Mouse (Mus musculus) forebrain, embryonic 14.5 days (tissue): ENCODE results near the gene Capn11. TPM values are rescaled to one million over a fixed set of nuclear protein-coding genes. Genes with fewer than 3 reads are reported as not detected.

Source experiments
- ATAC-seq: fragments of 200-750 bp; cut with Nextera tagmentation; 2 replicates; pipeline ENCODE4 v1.8.0; 2017; ENCODE audit warnings: mild to moderate bottlenecking, moderate library complexity
- DNase-seq: peaks from one replicate; pipeline ENCODE4 v3.0.0-alpha.2; 2015; ENCODE audit warnings: low spot score
- H3K27ac ChIP-seq: fragments of 300-500 bp; sonication (generic); 2 replicates; pipeline ENCODE4 v1.5.1; 2014; ENCODE audit warnings: low read depth, mild to moderate bottlenecking, control low read depth, low read length, moderate library complexity
- H3K27me3 ChIP-seq: fragments of 300-500 bp; sonication (generic); replicated peaks from 2 replicates; pipeline ENCODE4 v1.6.1; 2014; ENCODE audit warnings: low read length, control low read depth, mixed read lengths; ENCODE audit not compliant: control insufficient read depth, insufficient read depth
- H3K36me3 ChIP-seq: fragments of 300-500 bp; sonication (generic); 2 replicates; pipeline ENCODE4 v1.6.1; 2014; ENCODE audit warnings: low read length, control low read depth; ENCODE audit not compliant: control insufficient read depth, insufficient read depth
- H3K4me1 ChIP-seq: fragments of 300-500 bp; sonication (generic); 2 replicates; pipeline ENCODE4 v1.6.1; 2014; ENCODE audit warnings: antibody characterized with exemption, low read length, control low read depth; ENCODE audit not compliant: control insufficient read depth, insufficient read depth
- H3K4me2 ChIP-seq: fragments of 300-500 bp; sonication (generic); 2 replicates; pipeline ENCODE4 v1.6.1; 2014; ENCODE audit warnings: mild to moderate bottlenecking, control low read depth, low read length
- H3K4me3 ChIP-seq: fragments of 300-500 bp; sonication (generic); 2 replicates; pipeline ENCODE4 v1.5.1; 2014; ENCODE audit warnings: low read depth, low read length, control low read depth
- H3K9ac ChIP-seq: fragments of 300-500 bp; sonication (generic); 2 replicates; pipeline ENCODE4 v1.6.1; 2014; ENCODE audit warnings: mild to moderate bottlenecking, low read length, control low read depth, moderate library complexity
- H3K9me3 ChIP-seq: fragments of 300-500 bp; sonication (generic); replicated peaks from 2 replicates; pipeline ENCODE4 v1.6.1; 2016; ENCODE audit warnings: low read length, control low read depth, mixed read lengths; ENCODE audit not compliant: control insufficient read depth
- WGBS: fragments of 180-500 bp; shearing (Covaris S2); extraction: QIAGEN DNeasy Blood & Tissue Kit; methylation state at CpG from one replicate; pipeline ENCODE4 v1.1.7; 2014; 5-methylcytosine and 5-hydroxymethylcytosine counted together
- polyA plus RNA-seq: library from polyadenylated mRNA; unstranded; fragments of >200 nt; fragmentation: Nextera tagmentation; extraction: Ambion mirVana; gene quantifications from 2 replicates; pipeline ENCODE4 v1.2.1, GENCODE M21; 2014

Gene Capn11
- polyA plus RNA-seq, 1 experiment from 2014 or later = 0.61 TPM

GRCm38 (mm10) chr17:45671821-45672220 lies 12.7 kb upstream of the Capn11 start:
- no peak overlapping the region for H3K4me2 ChIP-seq
- ATAC-seq (no peak), DNase-seq (no peak)
- H3K9ac ChIP-seq = no peak overlapping the region
- no peaks in the 10 kb centered on the region for H3K27me3 ChIP-seq
- no peaks in the 10 kb centered on the region for H3K9me3 ChIP-seq
- 97% methylated on average over 1 of the region's 1 CpGs for WGBS
- peaks cover 93% of the 10 kb centered on the region for H3K36me3 ChIP-seq
- H3K4me1 ChIP-seq = no peaks in the 10 kb centered on the region
- H3K4me3 ChIP-seq = no peak overlapping the region
- no peak overlapping the region for H3K27ac ChIP-seq

- WGBS = 88% methylated on average over 10 of the region's 10 CpGs
- no peaks in the 10 kb centered on the region for H3K9me3 ChIP-seq
- no peaks in the 10 kb centered on the region for H3K27me3 ChIP-seq
- no peak overlapping the region for H3K9ac ChIP-seq
- no peak overlapping the region for H3K27ac ChIP-seq
- H3K4me2 ChIP-seq = no peak overlapping the region
- no peak overlapping the region for H3K4me3 ChIP-seq
- DNase-seq (no peak), ATAC-seq (no peak)
- peaks cover 94% of the 10 kb centered on the region for H3K36me3 ChIP-seq
- no peaks in the 10 kb centered on the region for H3K4me1 ChIP-seq
Measured at GRCm38 (mm10) chr17:45667986-45668385, 8.9 kb upstream of the Capn11 start.

DNA sequence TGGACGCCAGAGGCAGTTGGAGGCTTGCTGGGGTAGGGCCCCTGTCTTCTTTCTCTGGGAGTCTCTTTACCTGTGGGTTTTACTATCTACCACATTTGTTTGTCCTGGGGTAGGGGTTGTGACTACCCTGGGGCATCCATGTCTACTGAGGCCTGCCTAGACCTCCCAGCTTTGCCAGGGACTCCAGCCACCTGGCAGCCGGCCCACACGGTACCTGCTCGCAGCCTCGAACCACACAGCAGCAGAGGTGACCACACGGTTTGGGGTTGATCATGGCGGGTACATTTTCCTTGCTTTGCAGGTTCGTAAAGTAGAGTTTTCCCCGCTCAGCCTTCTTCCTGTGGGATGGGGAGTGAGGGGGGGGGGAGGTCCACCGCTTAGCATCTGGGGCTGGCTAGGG lies 8.4 kb upstream of the Capn11 start:
- Histone ChIP-seq H3K27me3 (no peaks in the 10 kb centered on the region), H3K9ac (no peak overlapping the region), H3K27ac (no peak overlapping the region), H3K4me3 (no peak overlapping the region), H3K9me3 (no peaks in the 10 kb centered on the region), H3K4me2 (no peak overlapping the region), H3K4me1 (no peaks in the 10 kb centered on the region), H3K36me3 (peaks cover 94% of the 10 kb centered on the region)
- WGBS = 91% methylated on average over 10 of the region's 10 CpGs
- no peak for DNase-seq
- ATAC-seq = no peak

GRCm38 (mm10) chr17:45666091-45666490 lies 7.0 kb upstream of the Capn11 start:
- WGBS = 83% methylated on average over 11 of the region's 11 CpGs
- Histone ChIP-seq H3K9ac (no peak overlapping the region), H3K4me2 (no peak overlapping the region), H3K27me3 (no peaks in the 10 kb centered on the region), H3K36me3 (peaks cover 94% of the 10 kb centered on the region), H3K27ac (no peak overlapping the region), H3K4me3 (no peak overlapping the region), H3K9me3 (no peaks in the 10 kb centered on the region), H3K4me1 (no peaks in the 10 kb centered on the region)
- ATAC-seq (no peak), DNase-seq (no peak)

- ATAC-seq (no peak), DNase-seq (no peak)
- Histone ChIP-seq H3K9me3 (no peaks in the 10 kb centered on the region), H3K4me3 (no peak overlapping the region), H3K9ac (no peak overlapping the region), H3K36me3 (peaks cover 94% of the 10 kb centered on the region), H3K27me3 (no peaks in the 10 kb centered on the region), H3K4me2 (no peak overlapping the region), H3K27ac (no peak overlapping the region), H3K4me1 (no peaks in the 10 kb centered on the region)
- 93% methylated on average over 13 of the region's 13 CpGs for WGBS
Measured at GRCm38 (mm10) chr17:45664608-45665007, 5.5 kb upstream of the Capn11 start.

- DNase-seq (peak; percentile 82), ATAC-seq (peak; percentile 83)
- H3K9ac ChIP-seq = 0 out of 2 replicates have a peak overlapping the region, but pooled peaks have one; percentile 22
- H3K36me3 ChIP-seq = peaks cover 83% of the 10 kb centered on the region
- 25% methylated on average over 27 of the region's 27 CpGs for WGBS
- H3K9me3 ChIP-seq = no peaks in the 10 kb centered on the region
- H3K4me1 ChIP-seq = no peaks in the 10 kb centered on the region
- peak overlapping the region; percentile 26 for H3K4me2 ChIP-seq
- no peak overlapping the region for H3K27ac ChIP-seq
- H3K4me3 ChIP-seq = no peak overlapping the region
- no peaks in the 10 kb centered on the region for H3K27me3 ChIP-seq
Measured at GRCm38 (mm10) chr17:45663106-45663919, 4.2 kb upstream of the Capn11 start.

GRCm38 (mm10) chr17:45655820-45656219 lies 3.3 kb downstream of the Capn11 start:
- WGBS = 20% methylated on average over 6 of the region's 6 CpGs
- no peaks in the 10 kb centered on the region for H3K27me3 ChIP-seq
- ATAC-seq (no peak), DNase-seq (peak; percentile 24)
- no peak overlapping the region for H3K9ac ChIP-seq
- H3K4me3 ChIP-seq = no peak overlapping the region
- no peak overlapping the region for H3K4me2 ChIP-seq
- H3K4me1 ChIP-seq = no peaks in the 10 kb centered on the region
- peaks cover 13% of the 10 kb centered on the region for H3K36me3 ChIP-seq
- H3K27ac ChIP-seq = no peak overlapping the region
- H3K9me3 ChIP-seq = no peaks in the 10 kb centered on the region

GRCm38 (mm10) chr17:45653233-45653632 lies 5.9 kb downstream of the Capn11 start:
- Histone ChIP-seq H3K4me3 (no peak overlapping the region), H3K9me3 (no peaks in the 10 kb centered on the region), H3K36me3 (no peaks in the 10 kb centered on the region), H3K4me2 (no peak overlapping the region), H3K4me1 (no peaks in the 10 kb centered on the region), H3K27ac (no peak overlapping the region), H3K27me3 (no peaks in the 10 kb centered on the region), H3K9ac (no peak overlapping the region)
- WGBS = 68% methylated on average over 7 of the region's 7 CpGs
- DNase-seq = no peak
- no peak for ATAC-seq

DNA sequence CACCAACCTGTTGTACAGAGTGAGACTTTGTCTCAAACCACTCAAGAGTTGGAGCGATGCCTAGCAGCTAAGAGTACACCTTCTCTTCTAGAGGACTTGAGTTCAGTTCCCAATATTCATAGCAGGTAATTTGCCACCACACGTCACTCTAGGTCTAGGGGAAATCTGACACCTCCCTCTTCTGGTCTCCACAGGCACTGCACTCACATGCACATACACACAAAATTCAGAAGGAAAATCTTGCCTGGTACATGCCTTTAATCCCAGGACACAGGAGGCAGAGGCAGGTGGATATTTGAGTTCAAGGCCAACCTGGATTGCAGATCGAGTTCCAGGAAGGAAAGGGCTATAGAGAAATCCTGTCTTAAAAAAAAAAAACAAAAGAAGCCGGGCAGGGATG lies 14.9 kb downstream of the Capn11 start:
- Histone ChIP-seq H3K9me3 (no peaks in the 10 kb centered on the region), H3K4me3 (no peak overlapping the region), H3K36me3 (no peaks in the 10 kb centered on the region), H3K4me1 (no peaks in the 10 kb centered on the region), H3K4me2 (no peak overlapping the region), H3K27me3 (no peaks in the 10 kb centered on the region), H3K9ac (no peak overlapping the region), H3K27ac (no peak overlapping the region)
- WGBS = 89% methylated on average over 4 of the region's 4 CpGs
- DNase-seq (no peak), ATAC-seq (no peak)
